Mouse (Mus musculus) heart, postnatal 0 days (tissue): ENCODE data around the gene Uba5.

Source experiments
- CTCF ChIP-seq: IDR thresholded peaks from 2 replicates; pipeline ENCODE4 v1.5.1; 2016; ENCODE audit warnings: antibody characterized with exemption, control low read depth, low read depth
- EP300 ChIP-seq: IDR thresholded peaks from 2 replicates; pipeline ENCODE4 v1.6.1; 2016; ENCODE audit warnings: antibody characterized with exemption, low read depth

- no peak for TF ChIP-seq EP300
- no peak for TF ChIP-seq CTCF
Measured at GRCm38 (mm10) chr9:104101458-104101857, 38.5 kb upstream of the Uba5 start.
